Mouse (Mus musculus): ENCODE measurements at regions not wholly inside any gene's neighbourhood (a gene's known extent, or its start where the extent isn't known, plus 50 kb on each side); places are given as distances from the start of the nearest gene placed in this dataset.
"Not testable (repeated sequence)": the region's sequence is repeated elsewhere in the genome, so short reads cannot be mapped to it uniquely, and the experiment has no call there.

- ATAC-seq (ENCODE audit: insufficient number of reproducible peaks, insufficient read depth, low FRiP score, low read depth): no peak
- no peak overlapping the region for H3K4me3 ChIP-seq (ENCODE audit: control insufficient read depth in 1 of 2, insufficient read depth in 1 of 2, low read depth in 1 of 2, low read length in 2 of 2)
- no peak overlapping the region for H3K9ac ChIP-seq (ENCODE audit: low read length)
- no peak overlapping the region for H3K4me2 ChIP-seq (ENCODE audit: low read length)
- no peak overlapping the region for H3K27ac ChIP-seq (replicated peaks in 1 of 2; ENCODE audit: control insufficient read depth in 1 of 2, insufficient read depth in 1 of 2, low read depth in 2 of 2, low read length in 2 of 2)
- H3K4me1 ChIP-seq (ENCODE audit: control insufficient read depth in 2 of 2, insufficient read depth in 2 of 2, low read length in 2 of 2): no peaks in the 10 kb centered on the region
- H3K36me3 ChIP-seq (ENCODE audit: control insufficient read depth, insufficient read depth, low read length): no peaks in the 10 kb centered on the region
- no peaks in the 10 kb centered on the region for H3K9me3 ChIP-seq (ENCODE audit: control insufficient read depth, low read length)
- H3K27me3 ChIP-seq (ENCODE audit: control insufficient read depth, insufficient read depth, low read length): no peaks in the 10 kb centered on the region
- WGBS: 45% methylated on average over 3 of the region's 3 CpGs
Measured at GRCm38 (mm10) chr5:39215016-39215415, 338.4 kb upstream of the Clnk start.

GRCm38 (mm10) chr5:39212550-39212949 lies 335.9 kb upstream of the Clnk start:
- Histone ChIP-seq H3K9me3 (ENCODE audit: control insufficient read depth, low read length) (no peaks in the 10 kb centered on the region), H3K27ac (replicated peaks in 1 of 2; ENCODE audit: control insufficient read depth in 1 of 2, insufficient read depth in 1 of 2, low read depth in 2 of 2, low read length in 2 of 2) (no peak overlapping the region), H3K4me2 (ENCODE audit: low read length) (no peak overlapping the region), H3K27me3 (ENCODE audit: control insufficient read depth, insufficient read depth, low read length) (no peaks in the 10 kb centered on the region), H3K4me3 (ENCODE audit: control insufficient read depth in 1 of 2, insufficient read depth in 1 of 2, low read depth in 1 of 2, low read length in 2 of 2) (no peak overlapping the region), H3K4me1 (ENCODE audit: control insufficient read depth in 2 of 2, insufficient read depth in 2 of 2, low read length in 2 of 2) (no peaks in the 10 kb centered on the region), H3K36me3 (ENCODE audit: control insufficient read depth, insufficient read depth, low read length) (no peaks in the 10 kb centered on the region), H3K9ac (ENCODE audit: low read length) (no peak overlapping the region)
- no peak for ATAC-seq (ENCODE audit: insufficient number of reproducible peaks, insufficient read depth, low FRiP score, low read depth)

- no peak for ATAC-seq (ENCODE audit: insufficient number of reproducible peaks, insufficient read depth, low FRiP score, low read depth)
Measured at GRCm38 (mm10) chr5:39198856-39199255, 322.2 kb upstream of the Clnk start.

GRCm38 (mm10) chr5:39191153-39191552 lies 314.5 kb upstream of the Clnk start:
- H3K27ac ChIP-seq (replicated peaks in 1 of 2; ENCODE audit: control insufficient read depth in 1 of 2, insufficient read depth in 1 of 2, low read depth in 2 of 2, low read length in 2 of 2); H3K4me2 ChIP-seq (ENCODE audit: low read length); ATAC-seq (ENCODE audit: insufficient number of reproducible peaks, insufficient read depth, low FRiP score, low read depth); H3K9me3 ChIP-seq (ENCODE audit: control insufficient read depth, low read length); H3K9ac ChIP-seq (ENCODE audit: low read length); H3K4me3 ChIP-seq (ENCODE audit: control insufficient read depth in 1 of 2, insufficient read depth in 1 of 2, low read depth in 1 of 2, low read length in 2 of 2); H3K27me3 ChIP-seq (ENCODE audit: control insufficient read depth, insufficient read depth, low read length); H3K4me1 ChIP-seq (ENCODE audit: control insufficient read depth in 2 of 2, insufficient read depth in 2 of 2, low read length in 2 of 2); H3K36me3 ChIP-seq (ENCODE audit: control insufficient read depth, insufficient read depth, low read length): not testable (repeated sequence)
- 83% methylated on average over 2 of the region's 4 CpGs for WGBS

More at GRCm38 (mm10) chr5:39198856-39199255, 322.2 kb upstream of the Clnk start:
- Histone ChIP-seq H3K9me3 (ENCODE audit: control insufficient read depth, low read length) (no peaks in the 10 kb centered on the region), H3K36me3 (ENCODE audit: control insufficient read depth, insufficient read depth, low read length) (no peaks in the 10 kb centered on the region), H3K4me1 (ENCODE audit: control insufficient read depth in 2 of 2, insufficient read depth in 2 of 2, low read length in 2 of 2) (no peaks in the 10 kb centered on the region), H3K27ac (replicated peaks in 1 of 2; ENCODE audit: control insufficient read depth in 1 of 2, insufficient read depth in 1 of 2, low read depth in 2 of 2, low read length in 2 of 2) (no peak overlapping the region), H3K4me3 (ENCODE audit: control insufficient read depth in 1 of 2, insufficient read depth in 1 of 2, low read depth in 1 of 2, low read length in 2 of 2) (no peak overlapping the region), H3K27me3 (ENCODE audit: control insufficient read depth, insufficient read depth, low read length) (no peaks in the 10 kb centered on the region), H3K4me2 (ENCODE audit: low read length) (no peak overlapping the region), H3K9ac (ENCODE audit: low read length) (no peak overlapping the region)

- no peak for ATAC-seq (ENCODE audit: insufficient number of reproducible peaks, insufficient read depth, low FRiP score, low read depth)
- H3K9ac ChIP-seq (ENCODE audit: low read length): no peak overlapping the region
- no peaks in the 10 kb centered on the region for H3K9me3 ChIP-seq (ENCODE audit: control insufficient read depth, low read length)
- no peaks in the 10 kb centered on the region for H3K27me3 ChIP-seq (ENCODE audit: control insufficient read depth, insufficient read depth, low read length)
- no peaks in the 10 kb centered on the region for H3K36me3 ChIP-seq (ENCODE audit: control insufficient read depth, insufficient read depth, low read length)
- WGBS: 60% methylated on average over 2 of the region's 2 CpGs
- no peaks in the 10 kb centered on the region for H3K4me1 ChIP-seq (ENCODE audit: control insufficient read depth in 2 of 2, insufficient read depth in 2 of 2, low read length in 2 of 2)
- no peak overlapping the region for H3K4me2 ChIP-seq (ENCODE audit: low read length)
- H3K4me3 ChIP-seq (ENCODE audit: control insufficient read depth in 1 of 2, insufficient read depth in 1 of 2, low read depth in 1 of 2, low read length in 2 of 2): no peak overlapping the region
- H3K27ac ChIP-seq (replicated peaks in 1 of 2; ENCODE audit: control insufficient read depth in 1 of 2, insufficient read depth in 1 of 2, low read depth in 2 of 2, low read length in 2 of 2): no peak overlapping the region
Measured at GRCm38 (mm10) chr5:39181616-39182402, 305.2 kb upstream of the Clnk start.

GRCm38 (mm10) chr5:39181028-39181427 lies 304.4 kb upstream of the Clnk start:
- no peaks in the 10 kb centered on the region for H3K27me3 ChIP-seq (ENCODE audit: control insufficient read depth, insufficient read depth, low read length)
- no peak overlapping the region for H3K9ac ChIP-seq (ENCODE audit: low read length)
- ATAC-seq (ENCODE audit: insufficient number of reproducible peaks, insufficient read depth, low FRiP score, low read depth): no peak
- H3K4me1 ChIP-seq (ENCODE audit: control insufficient read depth in 2 of 2, insufficient read depth in 2 of 2, low read length in 2 of 2): no peaks in the 10 kb centered on the region
- 45% methylated on average over 4 of the region's 4 CpGs for WGBS
- no peak overlapping the region for H3K4me2 ChIP-seq (ENCODE audit: low read length)
- no peaks in the 10 kb centered on the region for H3K9me3 ChIP-seq (ENCODE audit: control insufficient read depth, low read length)
- H3K27ac ChIP-seq (replicated peaks in 1 of 2; ENCODE audit: control insufficient read depth in 1 of 2, insufficient read depth in 1 of 2, low read depth in 2 of 2, low read length in 2 of 2): no peak overlapping the region
- H3K36me3 ChIP-seq (ENCODE audit: control insufficient read depth, insufficient read depth, low read length): no peaks in the 10 kb centered on the region
- H3K4me3 ChIP-seq (ENCODE audit: control insufficient read depth in 1 of 2, insufficient read depth in 1 of 2, low read depth in 1 of 2, low read length in 2 of 2): no peak overlapping the region

GRCm38 (mm10) chr5:39177891-39178290 lies 301.3 kb upstream of the Clnk start:
- Histone ChIP-seq H3K9me3 (ENCODE audit: control insufficient read depth, low read length) (no peaks in the 10 kb centered on the region), H3K27me3 (ENCODE audit: control insufficient read depth, insufficient read depth, low read length) (no peaks in the 10 kb centered on the region), H3K9ac (ENCODE audit: low read length) (no peak overlapping the region), H3K4me1 (ENCODE audit: control insufficient read depth in 2 of 2, insufficient read depth in 2 of 2, low read length in 2 of 2) (no peaks in the 10 kb centered on the region), H3K27ac (replicated peaks in 1 of 2; ENCODE audit: control insufficient read depth in 1 of 2, insufficient read depth in 1 of 2, low read depth in 2 of 2, low read length in 2 of 2) (no peak overlapping the region), H3K36me3 (ENCODE audit: control insufficient read depth, insufficient read depth, low read length) (no peaks in the 10 kb centered on the region), H3K4me3 (ENCODE audit: control insufficient read depth in 1 of 2, insufficient read depth in 1 of 2, low read depth in 1 of 2, low read length in 2 of 2) (no peak overlapping the region), H3K4me2 (ENCODE audit: low read length) (no peak overlapping the region)
- WGBS: 63% methylated on average over 2 of the region's 2 CpGs
- ATAC-seq (ENCODE audit: insufficient number of reproducible peaks, insufficient read depth, low FRiP score, low read depth): no peak

- H3K9ac ChIP-seq (ENCODE audit: low read length): no peak overlapping the region
- no peak for ATAC-seq (ENCODE audit: insufficient number of reproducible peaks, insufficient read depth, low FRiP score, low read depth)
- H3K9me3 ChIP-seq (ENCODE audit: control insufficient read depth, low read length): no peaks in the 10 kb centered on the region
- H3K27me3 ChIP-seq (ENCODE audit: control insufficient read depth, insufficient read depth, low read length): no peaks in the 10 kb centered on the region
- no peak overlapping the region for H3K27ac ChIP-seq (replicated peaks in 1 of 2; ENCODE audit: control insufficient read depth in 1 of 2, insufficient read depth in 1 of 2, low read depth in 2 of 2, low read length in 2 of 2)
- WGBS: 71% methylated on average over 2 of the region's 2 CpGs
- no peak overlapping the region for H3K4me3 ChIP-seq (ENCODE audit: control insufficient read depth in 1 of 2, insufficient read depth in 1 of 2, low read depth in 1 of 2, low read length in 2 of 2)
- H3K4me1 ChIP-seq (ENCODE audit: control insufficient read depth in 2 of 2, insufficient read depth in 2 of 2, low read length in 2 of 2): no peaks in the 10 kb centered on the region
- H3K36me3 ChIP-seq (ENCODE audit: control insufficient read depth, insufficient read depth, low read length): no peaks in the 10 kb centered on the region
- no peak overlapping the region for H3K4me2 ChIP-seq (ENCODE audit: low read length)
Measured at GRCm38 (mm10) chr5:39176906-39177305, 300.3 kb upstream of the Clnk start.

Data from heart, embryonic 14.5 days (tissue).